Comparison of ENCODE assay signal across 13 mouse cellular contexts in the genomic region with DNA sequence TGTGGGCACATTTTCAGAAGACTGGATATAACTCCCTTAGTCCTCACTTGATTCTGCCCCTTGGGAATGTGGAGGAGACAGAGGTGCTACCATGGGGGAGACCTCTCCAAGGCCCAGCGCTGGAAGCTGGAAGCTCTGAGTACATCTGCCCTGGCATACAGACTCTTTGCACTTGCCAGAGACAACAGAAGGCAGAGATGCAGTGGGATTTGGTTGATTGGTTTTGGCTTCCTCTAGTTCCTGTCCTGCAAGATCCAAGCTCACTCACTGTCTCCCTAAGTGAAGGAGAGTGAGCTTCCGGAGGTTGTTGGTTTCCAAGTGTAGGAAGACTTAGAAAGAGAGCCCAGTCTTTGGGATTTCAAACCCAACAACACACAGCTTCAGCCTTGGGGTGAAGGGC. TPM values are rescaled to one million over a fixed set of nuclear protein-coding genes. Genes with fewer than 3 reads are reported as not detected.
A peak's percentile ranks its signal among the peaks of the same experiment; 100 is the strongest.
DNase-seq lines count a peak whose midpoint lies in the region; ATAC-seq and TF ChIP-seq lines count a peak whose summit lies in the region.
"Had no signal": no experiment of that assay in that cellular context is flagged by ENCODE, and none has a peak within 500 bp of the region (broad histone marks: within the 10 kb centered on the region; RNA-seq: fewer than 3 reads in every experiment).

No protein-coding gene starts in this region.

- WGBS in heart, adult 2 months: 45% methylated on average over 2 of the region's 2 CpGs
- 71% methylated on average over 2 of the region's 2 CpGs for WGBS in kidney, embryonic 15.5 days
- WGBS in stomach, embryonic 14.5 days: 67% methylated on average over 2 of the region's 2 CpGs
- WGBS in stomach, postnatal 0 days: 67% methylated on average over 2 of the region's 2 CpGs

- H3K4me3 ChIP-seq in heart, adult 2 months: no peak overlapping the region
- no peak overlapping the region for H3K4me3 ChIP-seq in kidney, embryonic 15.5 days (replicated peaks)
- no peak overlapping the region for H3K4me3 ChIP-seq in stomach, embryonic 14.5 days (ENCODE audit: low read depth, low read length)
- H3K4me3 ChIP-seq in stomach, postnatal 0 days (ENCODE audit: low read depth, low read length): no peak overlapping the region
- H3K4me3 ChIP-seq: liver, embryonic 13.5 days had no signal

- no peak overlapping the region for H3K9ac ChIP-seq in heart, adult 2 months (ENCODE audit: low read depth, low read length)
- no peak overlapping the region for H3K9ac ChIP-seq in kidney, embryonic 15.5 days
- H3K9ac ChIP-seq in stomach, embryonic 14.5 days (replicated peaks; ENCODE audit: low read depth, low read length): no peak overlapping the region
- no peak overlapping the region for H3K9ac ChIP-seq in stomach, postnatal 0 days (ENCODE audit: low read length)
- H3K9ac ChIP-seq: liver, embryonic 13.5 days had no signal

- H3K27ac ChIP-seq in heart, adult 2 months: no peak overlapping the region
- H3K27ac ChIP-seq in kidney, embryonic 15.5 days: peak overlapping the region; percentile 84
- peak overlapping the region; percentile 68; the same call in 1 of the 2 replicates for H3K27ac ChIP-seq in stomach, embryonic 14.5 days (ENCODE audit: low read length)
- no peak overlapping the region for H3K27ac ChIP-seq in stomach, postnatal 0 days (replicated peaks)
- H3K27ac ChIP-seq: liver, embryonic 13.5 days had no signal

- no peak overlapping the region for H3K4me2 ChIP-seq in kidney, embryonic 15.5 days
- H3K4me2 ChIP-seq in stomach, embryonic 14.5 days (replicated peaks; ENCODE audit: low read depth, low read length): no peak overlapping the region
- H3K4me2 ChIP-seq in stomach, postnatal 0 days (replicated peaks; ENCODE audit: low read depth): no peak overlapping the region
- H3K4me2 ChIP-seq: liver, embryonic 13.5 days had no signal

- peaks cover 4% of the 10 kb centered on the region; the same call in 1 of the 2 replicates for H3K4me1 ChIP-seq in heart, adult 2 months (ENCODE audit: control insufficient read depth, insufficient read depth, low read length)
- peaks cover 47% of the 10 kb centered on the region for H3K4me1 ChIP-seq in kidney, embryonic 15.5 days
- H3K4me1 ChIP-seq in stomach, embryonic 14.5 days (ENCODE audit: control insufficient read depth, insufficient read depth, low read length): peaks cover 11% of the 10 kb centered on the region; the same call in 1 of the 2 replicates
- peaks cover 6% of the 10 kb centered on the region for H3K4me1 ChIP-seq in stomach, postnatal 0 days (replicated peaks; ENCODE audit: control insufficient read depth, insufficient read depth)

- H3K27me3 ChIP-seq in heart, adult 2 months (ENCODE audit: control insufficient read depth, insufficient read depth, low read length): no peaks in the 10 kb centered on the region
- peaks cover 14% of the 10 kb centered on the region for H3K27me3 ChIP-seq in kidney, embryonic 15.5 days
- H3K27me3 ChIP-seq in stomach, embryonic 14.5 days (ENCODE audit: control insufficient read depth, insufficient read depth, low read length): no peaks in the 10 kb centered on the region
- H3K27me3 ChIP-seq in stomach, postnatal 0 days (ENCODE audit: control insufficient read depth, insufficient read depth, low read length): no peaks in the 10 kb centered on the region

- H3K9me3 ChIP-seq in kidney, embryonic 15.5 days (replicated peaks): no peaks in the 10 kb centered on the region
- no peaks in the 10 kb centered on the region for H3K9me3 ChIP-seq in stomach, embryonic 14.5 days (ENCODE audit: control insufficient read depth, low read depth, low read length)
- no peaks in the 10 kb centered on the region for H3K9me3 ChIP-seq in stomach, postnatal 0 days (ENCODE audit: control insufficient read depth, low read length)
- H3K9me3 ChIP-seq: G1E; liver, embryonic 13.5 days had no signal

- TF ChIP-seq CTCF in heart, adult 2 months (IDR thresholded peaks at IDR 0.05): no peak
- TF ChIP-seq CTCF in stomach, postnatal 0 days (IDR thresholded peaks at IDR 0.05; ENCODE audit: low read depth): no peak

- no peak for TF ChIP-seq POLR2A in heart, adult 2 months (IDR thresholded peaks at IDR 0.05; ENCODE audit: insufficient read depth, low read depth, low read length)

- ATAC-seq in kidney, embryonic 15.5 days (replicated peaks; ENCODE audit: low FRiP score): no peak
- ATAC-seq in stomach, embryonic 14.5 days (ENCODE audit: insufficient number of reproducible peaks, insufficient read depth, low FRiP score, low read depth): no peak
- ATAC-seq in stomach, postnatal 0 days (ENCODE audit: low FRiP score, low TSS enrichment): no peak

- TF ChIP-seq EP300 in heart, adult 2 months (IDR thresholded peaks at IDR 0.05; ENCODE audit: insufficient read depth, low read depth, low read length): no peak
- TF ChIP-seq EP300 in stomach, postnatal 0 days (optimal IDR thresholded peaks at IDR 0.05): no peak

- intact Hi-C loops in heart, adult 2 months (cut with DNase I): loop anchor here (5.0 kb wide), 1 partner anchor 91 kb away; no protein-coding TSS in a partner anchor

- DNase-seq in heart, adult 11 months: peak; percentile 89
- DNase-seq in heart, adult 2 months: no peak
- DNase-seq in kidney, postnatal 14 days: no peak
- DNase-seq in stomach, postnatal 0 days (ENCODE audit: low spot score): no peak
- DNase-seq in adrenal gland, postnatal 10 days: no peak
- DNase-seq in gastrocnemius, postnatal 25 days: no peak
- DNase-seq: layer of hippocampus, postnatal 36 days; liver, embryonic 13.5 days; right cerebral cortex, postnatal 4 days had no signal

- no peaks in the 10 kb centered on the region for H3K36me3 ChIP-seq in heart, adult 2 months (ENCODE audit: control insufficient read depth, insufficient read depth, low read length)
- H3K36me3 ChIP-seq in kidney, embryonic 15.5 days: no peaks in the 10 kb centered on the region
- H3K36me3 ChIP-seq in stomach, embryonic 14.5 days (ENCODE audit: control insufficient read depth, insufficient read depth, low read length): no peaks in the 10 kb centered on the region
- no peaks in the 10 kb centered on the region for H3K36me3 ChIP-seq in stomach, postnatal 0 days (ENCODE audit: control insufficient read depth, insufficient read depth, low read length)
- H3K36me3 ChIP-seq: liver, embryonic 13.5 days had no signal

- no peaks in the 10 kb centered on the region for H3K79me2 ChIP-seq in heart, adult 2 months (replicated peaks; ENCODE audit: control insufficient read depth, insufficient read depth, low read length)

RNA-seq across cellular contexts. Expression of a gene that starts 21.4 kb away (rescaled TPM):
- total RNA-seq in heart, adult 2 months (2021): 1 to 10 TPM; 8.6 to 9.1 TPM
- 9.1 and 14.9 TPM in 2 replicates for polyA plus RNA-seq in heart, adult 2 months (2012; rRNA removed)
- 43.6 and 44.3 TPM in 2 replicates for polyA plus RNA-seq in kidney, embryonic 15.5 days (2015; fragmentation: Nextera tagmentation; extraction: Ambion mirVana)
- 41.9 and 45.4 TPM in 2 replicates for polyA plus RNA-seq in stomach, embryonic 14.5 days (2014; fragmentation: Nextera tagmentation; extraction: Ambion mirVana)
- 31.4 and 32.2 TPM in 2 replicates for polyA plus RNA-seq in stomach, postnatal 0 days (2015; fragmentation: Nextera tagmentation; extraction: Ambion mirVana)
- total RNA-seq in adrenal gland, postnatal 10 days (2021): 10 to 100 TPM; 22.6 to 26.6 TPM
- 1 to 10 TPM; 5.7 to 6.6 TPM for total RNA-seq in gastrocnemius, postnatal 25 days (2021)

RNA-seq across cellular contexts. Expression of a gene that starts 33.6 kb away (rescaled TPM):
- not detected for total RNA-seq in heart, adult 2 months (2021)
- 0.20 TPM in 1 of 2 replicates, not detected in the other for polyA plus RNA-seq in heart, adult 2 months (2012; rRNA removed)
- polyA plus RNA-seq in kidney, embryonic 15.5 days (2015; fragmentation: Nextera tagmentation; extraction: Ambion mirVana): not detected in 2 replicates
- polyA plus RNA-seq in stomach, embryonic 14.5 days (2014; fragmentation: Nextera tagmentation; extraction: Ambion mirVana): not detected in 2 replicates
- polyA plus RNA-seq in stomach, postnatal 0 days (2015; fragmentation: Nextera tagmentation; extraction: Ambion mirVana): not detected in 2 replicates
- not detected for total RNA-seq in adrenal gland, postnatal 10 days (2021)
- total RNA-seq in gastrocnemius, postnatal 25 days (2021): not detected
- total RNA-seq: layer of hippocampus, postnatal 36 days; megakaryocyte-erythroid progenitor cell, adult 5-6 weeks had no signal
- polyA plus RNA-seq: G1E; liver, embryonic 13.5 days had no signal

RNA-seq across cellular contexts. Expression of a gene that starts 44.1 kb away (rescaled TPM):
- total RNA-seq in heart, adult 2 months (2021): 10 to 100 TPM; 11.6 to 13.2 TPM
- 3.3 and 7.0 TPM in 2 replicates for polyA plus RNA-seq in heart, adult 2 months (2012; rRNA removed)
- 54.2 and 56.2 TPM in 2 replicates for polyA plus RNA-seq in kidney, embryonic 15.5 days (2015; fragmentation: Nextera tagmentation; extraction: Ambion mirVana)
- 80.6 and 81.3 TPM in 2 replicates for polyA plus RNA-seq in stomach, embryonic 14.5 days (2014; fragmentation: Nextera tagmentation; extraction: Ambion mirVana)
- 28.5 and 29.5 TPM in 2 replicates for polyA plus RNA-seq in stomach, postnatal 0 days (2015; fragmentation: Nextera tagmentation; extraction: Ambion mirVana)
- total RNA-seq in adrenal gland, postnatal 10 days (2021): 10 to 100 TPM; 34.9 to 45.3 TPM
- total RNA-seq in gastrocnemius, postnatal 25 days (2021): 10 to 100 TPM; 11.3 to 11.7 TPM

Comparison
In these comparisons a context has a peak if more than half of its experiments do, and no peak if none do; other contexts are left out.
1. H3K27ac ChIP-seq: peak in kidney, embryonic 15.5 days (single experiment) and stomach, embryonic 14.5 days (single experiment); none in heart, adult 2 months (single experiment) and stomach, postnatal 0 days (single experiment).